Mouse (Mus musculus) gastrocnemius, adult 8-10 months (tissue): Measurements from ENCODE around the gene Gm20388. TPM values are rescaled to one million over a fixed set of nuclear protein-coding genes. Genes with fewer than 3 reads are reported as not detected.

Experiments used
- DNase-seq, 2 experiments: peaks; one replicate each; pipeline ENCODE4 v3.0.0; 2022; ENCODE audit warnings: low spot score in 2 of 2
- total RNA-seq, 4 experiments: library from RNA; stranded (reverse); gene quantifications; 2 replicates each; pipeline ENCODE4 v1.2.4; 2022

The Gm20388 gene
- total RNA-seq, 4 experiments from 2014 or later, result 4.4 to 20.0 (median 7.9) TPM; not detected in 1

- DNase-seq, result no peak
Observed at GRCm38 (mm10) chr8:123767874-123768273, 3857.2 kb downstream of the Gm20388 start.

- DNase-seq, result no peak
Observed at GRCm38 (mm10) chr8:123768492-123769356, 3858.1 kb downstream of the Gm20388 start.

- no peak for DNase-seq
Observed at GRCm38 (mm10) chr8:123773468-123773867, 3862.8 kb downstream of the Gm20388 start.

- DNase-seq, result no peak
Observed at GRCm38 (mm10) chr8:123774491-123774890, 3863.8 kb downstream of the Gm20388 start.

GRCm38 (mm10) chr8:123777319-123777718, 3866.7 kb downstream of the Gm20388 start:
- DNase-seq, result peak in 1 of 2 experiments; percentile 42

- no peak for DNase-seq
Observed at GRCm38 (mm10) chr8:123780471-123780870, 3869.8 kb downstream of the Gm20388 start.

- DNase-seq, result no peak
Observed at GRCm38 (mm10) chr8:123781256-123781655, 3870.6 kb downstream of the Gm20388 start.

GRCm38 (mm10) chr8:123783525-123784249, 3873.0 kb downstream of the Gm20388 start:
- peak; percentile 43 to 63 for DNase-seq

- no peak for DNase-seq
Observed at GRCm38 (mm10) chr8:123786166-123786565, 3875.5 kb downstream of the Gm20388 start.

GRCm38 (mm10) chr8:123786644-123787043, 3876.0 kb downstream of the Gm20388 start:
- DNase-seq, result no peak

GRCm38 (mm10) chr8:123787254-123787897, 3876.7 kb downstream of the Gm20388 start:
- no peak for DNase-seq

GRCm38 (mm10) chr8:123788416-123789170, 3878.0 kb downstream of the Gm20388 start:
- DNase-seq, result no peak

- DNase-seq, result no peak
Observed at GRCm38 (mm10) chr8:123789461-123789860, 3878.8 kb downstream of the Gm20388 start.

GRCm38 (mm10) chr8:123789970-123790369, 3879.3 kb downstream of the Gm20388 start:
- peak; percentile 69 to 71 for DNase-seq

GRCm38 (mm10) chr8:123791101-123791844, 3880.6 kb downstream of the Gm20388 start:
- no peak for DNase-seq

GRCm38 (mm10) chr8:123791845-123792225, 3881.2 kb downstream of the Gm20388 start:
- no peak for DNase-seq

- no peak for DNase-seq
Observed at GRCm38 (mm10) chr8:123793900-123794299, 3883.3 kb downstream of the Gm20388 start.

GRCm38 (mm10) chr8:123794766-123795165, 3884.1 kb downstream of the Gm20388 start:
- DNase-seq, result no peak

GRCm38 (mm10) chr8:123796758-123797157, 3886.1 kb downstream of the Gm20388 start:
- no peak for DNase-seq

GRCm38 (mm10) chr8:123797928-123798327, 3887.3 kb downstream of the Gm20388 start:
- DNase-seq, result no peak
